Mouse (Mus musculus): ENCODE measurements around the gene Ass1.

Gene Ass1

GRCm38 (mm10) chr2:31489166-31489565 is 19.2 kb downstream of the Ass1 start:
- no peak for DNase-seq (ENCODE audit: low spot score)

- DNase-seq (ENCODE audit: low spot score): no peak
Observed at GRCm38 (mm10) chr2:31490556-31490955, 20.5 kb downstream of the Ass1 start.

GRCm38 (mm10) chr2:31492308-31492707 is 22.3 kb downstream of the Ass1 start:
- no peak for DNase-seq (ENCODE audit: low spot score)

GRCm38 (mm10) chr2:31493243-31493642 is 23.2 kb downstream of the Ass1 start:
- no peak for DNase-seq (ENCODE audit: low spot score)

- no peak for DNase-seq (ENCODE audit: low spot score)
Observed at GRCm38 (mm10) chr2:31494315-31494714, 24.3 kb downstream of the Ass1 start.

GRCm38 (mm10) chr2:31495046-31495476 is 25.1 kb downstream of the Ass1 start:
- DNase-seq (ENCODE audit: low spot score): no peak

GRCm38 (mm10) chr2:31496141-31496540 is 26.1 kb downstream of the Ass1 start:
- no peak for DNase-seq (ENCODE audit: low spot score)

GRCm38 (mm10) chr2:31497113-31497512 is 27.1 kb downstream of the Ass1 start:
- DNase-seq (ENCODE audit: low spot score): no peak

- DNase-seq (ENCODE audit: low spot score): no peak
Observed at GRCm38 (mm10) chr2:31497635-31498034, 27.6 kb downstream of the Ass1 start.

GRCm38 (mm10) chr2:31499327-31500291 is 29.6 kb downstream of the Ass1 start:
- no peak for DNase-seq (ENCODE audit: low spot score)

GRCm38 (mm10) chr2:31500292-31501204 is 30.5 kb downstream of the Ass1 start:
- no peak for DNase-seq (ENCODE audit: low spot score)

- no peak for DNase-seq (ENCODE audit: low spot score)
Observed at GRCm38 (mm10) chr2:31501448-31502130, 31.6 kb downstream of the Ass1 start.

- DNase-seq (ENCODE audit: low spot score): no peak
Observed at GRCm38 (mm10) chr2:31502616-31503522, 32.9 kb downstream of the Ass1 start.

GRCm38 (mm10) chr2:31505472-31505871 is 35.5 kb downstream of the Ass1 start:
- DNase-seq (ENCODE audit: low spot score): no peak

- DNase-seq (ENCODE audit: low spot score): no peak
Observed at GRCm38 (mm10) chr2:31508851-31509250, 38.8 kb downstream of the Ass1 start.

GRCm38 (mm10) chr2:31511316-31511715 is 41.3 kb downstream of the Ass1 start:
- no peak for DNase-seq (ENCODE audit: low spot score)

- DNase-seq (ENCODE audit: low spot score): no peak
Observed at GRCm38 (mm10) chr2:31516557-31516956, 46.5 kb downstream of the Ass1 start.

- DNase-seq (ENCODE audit: low spot score): no peak
Observed at GRCm38 (mm10) chr2:31521800-31522335, 51.9 kb downstream of the Ass1 start.

- DNase-seq (ENCODE audit: low spot score): no peak
Observed at GRCm38 (mm10) chr2:31524641-31525040, 54.6 kb downstream of the Ass1 start.

GRCm38 (mm10) chr2:31525778-31526177 is 55.8 kb downstream of the Ass1 start:
- DNase-seq (ENCODE audit: low spot score): no peak

- DNase-seq (ENCODE audit: low spot score): no peak
Observed at GRCm38 (mm10) chr2:31530201-31530600, 60.2 kb downstream of the Ass1 start.
